Mouse (Mus musculus) mouse embryonic stem cell (cell line): ENCODE data around the gene Setd5.

ENCODE experiments used
- in situ Hi-C, 2 experiments: fragments of 300-500 bp; cut with MboI; formaldehyde crosslinking; loops; 1 replicate in 1 of 2; 3 replicates in 1 of 2; pipeline ENCODE4 v1.14.3; 2019 to 2020; ENCODE audit warnings: low sequenced_read_pairs in 2 of 2, low pct_unique_long_range_greater_than_20kb in 1 of 2, mixed read lengths in 1 of 2; ENCODE audit not compliant: unreplicated experiment in 1 of 2

The Setd5 gene

DNA sequence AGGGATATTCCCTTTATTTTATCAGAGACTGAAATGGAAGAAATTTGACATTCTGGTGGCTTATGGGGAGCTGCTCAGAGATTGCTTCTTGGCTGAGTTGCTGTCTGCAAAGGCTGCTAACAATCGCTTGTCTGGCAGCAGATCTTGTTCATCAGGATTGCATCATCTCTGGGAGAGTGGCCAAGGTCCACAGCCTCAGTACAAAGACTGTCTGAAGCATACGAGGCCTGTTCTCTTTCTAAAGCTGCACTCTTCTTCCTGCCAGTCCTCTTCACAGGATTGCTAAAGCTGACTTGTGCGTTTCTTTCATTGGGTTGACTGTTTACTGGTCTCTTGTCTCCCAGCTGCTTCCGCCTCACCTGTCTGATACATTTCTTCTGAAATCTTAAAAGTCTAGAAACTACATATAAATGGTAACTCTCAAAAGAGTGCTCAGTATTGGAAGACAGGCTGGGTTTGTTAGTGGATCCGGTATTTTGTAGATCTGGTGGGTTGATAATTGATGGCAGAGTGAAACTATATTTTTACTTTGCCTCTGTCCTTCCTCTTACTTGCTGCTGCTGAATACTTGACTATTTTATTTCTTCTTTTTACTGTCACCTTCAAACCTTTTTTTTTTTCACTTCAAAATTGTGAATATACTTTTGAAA, 22.6 kb downstream of the Setd5 start:
- in situ Hi-C loops = no loop called here

DNA sequence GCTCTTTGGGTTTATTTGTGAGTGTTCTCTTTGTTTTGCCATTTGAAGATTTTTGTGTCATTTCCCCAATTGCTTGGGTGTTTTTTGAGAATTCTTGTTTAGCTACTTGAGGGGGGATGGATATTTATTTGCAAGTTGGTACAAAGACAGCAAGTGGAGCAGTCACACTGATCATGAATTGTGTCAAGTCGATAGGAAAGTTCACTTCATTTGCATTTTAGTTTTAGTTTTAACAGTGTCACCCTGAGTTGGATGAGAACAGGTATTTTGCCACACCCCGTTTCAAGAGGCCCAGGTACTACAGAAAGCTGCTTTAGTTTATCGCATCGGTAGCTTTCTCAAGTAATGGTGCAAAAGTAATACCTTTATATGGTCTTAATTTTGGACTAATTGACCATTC, 25.4 kb downstream of the Setd5 start:
- in situ Hi-C loops = no loop called here

DNA sequence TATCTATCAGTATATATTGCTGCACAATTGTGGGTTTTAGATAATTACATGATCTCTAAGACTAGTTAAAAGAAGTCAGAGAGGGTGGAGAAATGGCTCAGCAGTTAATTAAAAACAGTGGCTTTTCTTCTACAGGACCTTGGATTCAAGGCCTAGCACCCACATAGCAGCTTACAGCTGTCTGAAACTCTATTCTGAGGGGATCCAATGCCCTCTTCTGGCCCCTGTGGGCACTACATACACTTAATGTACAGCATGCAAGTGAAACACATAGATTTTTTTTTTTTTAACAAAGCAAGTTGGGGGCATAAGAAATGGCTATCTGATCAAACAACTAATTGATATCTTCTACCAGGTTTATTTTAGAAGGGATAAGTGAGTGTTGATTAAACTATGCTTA, 26.6 kb downstream of the Setd5 start:
- in situ Hi-C loops = no loop called here

DNA sequence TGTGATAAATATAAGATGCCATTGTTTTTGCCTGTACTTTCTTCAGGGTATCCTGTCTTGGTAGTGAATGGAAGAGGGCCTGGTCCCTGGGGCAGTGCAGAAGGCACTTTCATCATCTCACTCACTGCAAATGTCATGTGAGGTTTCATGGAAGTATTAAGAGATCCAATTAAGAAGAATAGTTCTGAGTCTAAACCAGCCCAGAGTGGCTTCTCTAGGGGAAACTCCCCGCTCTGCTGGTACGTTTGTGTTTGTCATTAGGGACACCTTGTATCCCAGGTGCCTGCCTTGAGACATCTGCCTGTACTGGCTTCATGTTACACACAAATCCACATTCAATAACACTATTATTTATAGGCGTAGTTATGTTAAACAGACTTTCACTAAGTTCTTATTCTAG, 32.2 kb downstream of the Setd5 start:
- in situ Hi-C loops = no loop called here

DNA sequence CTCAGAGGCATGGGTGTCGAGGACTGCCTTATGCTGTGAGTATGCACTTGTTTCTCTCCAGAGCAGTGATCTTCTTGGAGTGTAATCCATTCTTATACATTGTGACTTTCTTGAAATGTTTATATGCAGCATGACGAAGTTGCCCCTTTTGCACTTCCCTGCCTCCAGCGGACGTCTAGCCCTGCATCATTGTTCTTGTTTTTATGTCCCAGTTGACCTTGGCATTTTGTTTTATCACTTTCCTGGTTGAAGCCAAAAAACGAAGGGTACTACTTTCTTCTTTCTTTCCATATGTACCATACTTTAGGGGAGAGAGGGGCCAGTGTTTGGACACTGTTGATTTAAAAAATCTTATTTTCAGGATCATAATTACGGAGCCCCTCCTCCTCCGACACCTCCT, 32.8 kb downstream of the Setd5 start:
- in situ Hi-C loops = loop anchor here in 1 of 2 experiments (5.0 kb wide), 1 partner anchor 37 kb away; no protein-coding TSS in a partner anchor

DNA sequence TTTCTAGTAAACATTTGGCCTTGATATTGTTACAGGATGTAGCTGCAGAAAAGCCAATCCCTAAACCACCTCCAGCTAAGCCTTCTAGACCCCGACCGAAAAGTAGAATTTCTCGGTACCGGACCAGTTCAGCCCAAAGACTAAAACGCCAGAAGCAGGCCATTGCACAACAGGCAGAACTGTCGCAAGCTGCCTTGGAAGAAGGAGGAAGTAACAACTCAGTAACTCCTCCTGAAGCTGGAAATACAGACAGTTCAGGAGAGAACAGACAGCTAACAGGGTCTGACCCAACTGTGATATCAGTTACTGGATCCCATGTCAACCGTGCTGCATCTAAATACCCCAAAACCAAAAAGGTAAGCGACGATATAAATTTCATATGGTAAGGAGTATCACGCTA, 43.6 kb downstream of the Setd5 start:
- in situ Hi-C loops = loop anchor here in 1 of 2 experiments (5.0 kb wide), 1 partner anchor 59 kb away; no protein-coding TSS in a partner anchor

DNA sequence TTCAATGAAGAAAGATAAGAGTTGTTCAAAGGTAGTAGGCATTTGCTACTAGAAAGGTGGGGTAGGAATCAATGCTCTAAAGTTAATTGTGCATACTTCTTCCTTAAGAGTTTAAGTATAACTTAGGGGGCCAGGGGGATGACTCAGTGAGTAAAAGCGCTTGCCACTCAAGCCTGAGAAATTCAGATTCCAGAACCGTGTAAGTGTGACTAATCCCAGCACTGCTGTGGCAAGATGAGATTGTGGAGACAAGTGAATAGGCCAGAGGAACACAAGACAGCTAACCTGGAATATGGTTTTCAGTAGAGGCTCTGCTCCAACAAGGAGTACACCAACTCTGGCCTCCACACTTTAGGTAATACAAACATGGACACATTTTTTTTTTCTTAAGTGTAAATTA, 56.2 kb downstream of the Setd5 start:
- in situ Hi-C loops = loop anchor here in 1 of 2 experiments (25.0 kb wide), 1 partner anchor 579 kb away; the partner anchor contains the start of gene Ghrl

DNA sequence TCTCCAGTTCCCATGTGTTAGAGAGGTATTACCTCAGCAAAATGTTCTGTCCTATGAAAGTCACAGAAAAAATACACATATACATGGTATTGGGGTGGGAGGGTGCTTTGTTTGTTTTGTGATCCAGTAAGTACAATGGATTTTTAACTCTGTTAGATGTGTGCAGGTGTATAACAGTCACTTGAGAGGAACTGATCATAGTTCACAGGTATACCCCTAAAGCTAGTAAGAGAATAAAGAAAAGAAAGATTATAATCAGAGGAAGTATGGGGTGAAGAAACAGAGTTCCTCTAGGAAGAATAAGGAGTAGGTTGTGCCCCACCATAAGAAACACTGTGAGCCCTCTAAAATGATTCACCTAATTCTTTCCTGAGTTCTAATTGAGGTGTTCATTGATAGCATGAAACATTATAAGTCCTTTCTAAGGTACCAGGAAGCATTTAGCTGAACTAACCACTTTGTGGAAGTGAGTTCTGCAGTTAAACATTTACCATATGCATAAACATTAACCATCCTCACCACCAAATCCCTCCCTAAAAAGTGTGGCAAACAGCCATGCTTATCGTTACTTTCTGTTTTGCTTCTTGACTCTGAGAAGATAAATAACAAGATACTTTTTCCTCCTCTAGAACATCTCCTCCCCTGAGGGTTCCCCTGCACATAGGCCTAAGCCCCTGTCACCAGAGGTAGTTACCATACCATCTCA, 64.4 kb downstream of the Setd5 start:
- in situ Hi-C loops = loop anchor here in 1 of 2 experiments (25.0 kb wide), 1 partner anchor 571 kb away; the partner anchor contains the start of gene Ghrl

DNA sequence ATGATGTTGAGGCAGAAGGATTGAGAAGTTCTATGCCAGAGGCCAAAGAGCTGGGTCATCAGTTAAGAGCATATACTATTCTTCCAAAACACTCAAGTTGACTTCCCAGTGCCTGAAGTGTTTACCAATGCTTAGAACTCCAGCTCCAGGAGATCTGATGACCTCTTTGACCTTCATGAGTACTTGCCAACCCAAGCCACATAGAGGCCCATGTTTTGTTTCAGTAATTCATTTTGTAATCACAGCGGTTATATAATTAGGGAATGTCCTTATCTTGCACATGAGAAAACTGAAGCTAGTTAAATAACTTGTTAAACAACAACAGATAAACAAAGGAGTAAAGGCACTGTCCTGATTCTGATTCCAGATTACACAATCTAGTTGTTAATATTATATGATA, 67.6 kb downstream of the Setd5 start:
- in situ Hi-C loops = loop anchor here in 1 of 2 experiments (5.0 to 25.0 kb wide), 2 partner anchors 32 to 568 kb away; partner anchors contain the start of gene Ghrl

DNA sequence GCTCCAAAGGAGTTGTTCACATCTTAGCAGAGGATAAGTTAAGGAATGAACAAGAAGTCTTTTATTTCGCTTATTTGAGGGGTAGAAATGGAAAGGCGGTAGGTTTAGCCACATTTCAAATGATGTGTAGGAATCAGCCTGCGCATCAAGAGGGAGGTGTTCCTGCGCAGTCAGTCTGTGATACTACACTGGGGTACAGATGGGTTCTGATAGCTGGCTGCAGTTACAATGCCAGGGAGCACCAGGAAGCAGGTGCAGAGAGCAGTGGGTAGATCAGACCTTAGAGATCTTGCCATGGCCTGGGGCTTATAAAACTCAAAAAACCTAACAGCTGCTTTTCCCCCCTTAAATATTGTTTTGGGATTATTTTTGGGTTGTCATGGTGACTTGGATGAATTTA, 68.1 kb downstream of the Setd5 start:
- in situ Hi-C loops = loop anchor here in 1 of 2 experiments (5.0 to 25.0 kb wide), 2 partner anchors 33 to 567 kb away; partner anchors contain the start of gene Ghrl

DNA sequence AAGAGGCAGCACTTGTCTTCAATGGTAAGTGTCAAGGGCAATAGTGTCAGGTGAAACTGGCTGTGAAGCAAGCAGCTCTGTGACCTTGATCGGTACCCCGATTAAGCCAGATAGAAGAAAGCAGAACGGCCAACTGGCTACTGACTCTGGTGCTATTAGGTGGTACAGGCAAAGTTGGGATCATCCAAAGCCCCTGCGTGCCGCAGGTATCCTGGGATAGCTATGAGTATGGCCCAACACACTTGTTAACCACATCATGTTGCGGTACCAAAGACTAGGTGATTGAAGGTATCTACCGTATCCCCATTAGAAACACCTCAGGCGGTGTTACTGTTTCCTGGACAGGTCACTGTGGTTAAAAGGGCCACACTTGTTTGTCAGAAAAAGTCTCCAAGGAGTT, 76.9 kb downstream of the Setd5 start:
- in situ Hi-C loops = no loop called here

DNA sequence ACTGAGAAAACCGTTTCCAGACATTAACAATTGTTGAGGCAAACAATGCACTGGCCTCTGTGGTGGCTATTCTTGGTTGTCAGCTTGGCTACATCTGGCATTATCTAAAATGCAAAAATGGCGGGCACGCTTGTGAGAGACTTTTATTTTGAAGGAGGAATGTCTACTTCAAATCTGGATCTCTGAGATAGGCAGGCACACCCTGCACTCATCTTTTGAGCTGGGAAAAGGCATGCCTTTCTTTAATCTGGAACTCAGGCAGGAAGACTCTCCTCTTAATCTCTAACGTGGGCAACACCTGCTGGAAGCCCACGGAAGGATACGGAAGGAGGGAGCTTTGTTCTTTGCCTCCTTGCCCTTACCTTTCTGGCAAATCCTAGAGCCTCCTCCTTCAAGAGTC, 77.7 kb downstream of the Setd5 start:
- in situ Hi-C loops = no loop called here

DNA sequence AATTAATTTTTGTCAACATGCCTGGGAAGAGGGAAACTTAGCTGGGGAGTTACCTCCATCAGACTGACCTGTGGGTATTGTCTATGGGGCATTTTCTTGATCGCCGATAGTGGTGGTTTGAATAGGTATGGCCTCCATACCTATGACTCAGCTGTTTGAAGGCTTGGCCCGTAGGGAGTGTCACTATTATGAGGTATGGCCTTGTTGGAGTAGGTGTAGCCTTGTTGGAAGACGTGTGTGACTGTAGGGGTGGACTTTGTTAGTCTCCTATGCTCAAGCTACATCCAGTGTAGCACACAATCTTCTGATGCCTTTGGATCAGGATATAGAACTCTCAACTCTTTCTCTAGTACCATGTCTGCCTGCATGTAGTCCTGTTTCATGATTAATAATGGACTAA, 78.9 kb downstream of the Setd5 start:
- in situ Hi-C loops = no loop called here

DNA sequence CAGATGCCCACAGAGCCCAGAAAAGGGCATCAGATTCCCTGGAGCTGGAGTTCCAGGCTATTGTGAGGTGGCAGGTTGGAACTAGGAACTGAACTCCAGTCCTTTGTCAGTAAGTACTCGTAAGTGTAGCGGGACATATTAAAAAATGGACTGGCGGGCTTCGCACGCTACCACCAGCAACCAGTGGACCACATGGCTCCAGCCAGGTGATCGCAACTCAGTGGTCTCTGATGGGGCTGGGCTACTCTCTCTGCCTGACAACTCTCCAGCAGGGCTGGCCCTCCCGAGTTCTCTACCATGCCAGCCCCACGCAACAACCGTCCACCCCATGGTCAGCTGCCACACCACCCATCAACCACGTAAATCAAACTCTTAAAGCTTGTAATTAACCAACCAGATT, 82.9 kb downstream of the Setd5 start:
- in situ Hi-C loops = no loop called here

DNA sequence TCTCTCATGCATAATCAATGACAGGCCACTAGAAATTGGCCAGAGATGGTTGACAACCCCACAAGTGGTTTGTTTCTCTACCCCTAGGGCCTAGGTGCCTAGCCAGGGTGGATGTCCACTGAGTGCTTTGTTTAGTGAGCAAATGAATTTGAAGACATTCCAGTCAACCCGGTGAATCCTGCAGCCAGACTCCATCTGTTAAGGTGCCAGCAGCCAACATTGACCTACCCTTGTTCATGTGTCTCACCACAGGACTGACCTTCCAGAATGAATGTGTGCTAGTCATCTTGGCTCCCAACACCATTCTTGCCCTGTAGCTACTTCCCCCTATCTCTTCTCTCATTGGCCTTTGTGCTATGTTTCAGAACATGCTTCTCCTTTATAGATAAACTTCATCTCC, 84.8 kb downstream of the Setd5 start:
- in situ Hi-C loops = no loop called here

DNA sequence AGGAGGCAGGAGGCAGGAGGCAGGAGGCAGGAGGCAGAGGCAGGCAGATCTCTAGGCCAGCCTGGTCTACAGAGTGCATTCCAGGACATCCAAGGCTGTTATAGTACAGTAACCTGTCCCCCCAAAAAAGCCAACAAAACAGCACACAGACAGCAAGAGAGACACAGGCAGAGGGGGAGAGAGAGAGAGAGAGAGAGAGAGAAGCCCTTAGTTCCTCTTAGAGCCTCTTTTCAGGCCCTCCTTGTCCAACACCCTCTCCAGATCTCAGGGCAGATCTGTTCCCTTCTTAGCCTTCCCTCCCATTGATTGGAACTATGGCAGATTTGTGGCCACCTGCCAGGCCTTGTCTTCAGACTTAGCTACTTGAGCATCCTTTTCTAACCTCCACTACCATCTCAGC, 86.3 kb downstream of the Setd5 start:
- in situ Hi-C loops = no loop called here

DNA sequence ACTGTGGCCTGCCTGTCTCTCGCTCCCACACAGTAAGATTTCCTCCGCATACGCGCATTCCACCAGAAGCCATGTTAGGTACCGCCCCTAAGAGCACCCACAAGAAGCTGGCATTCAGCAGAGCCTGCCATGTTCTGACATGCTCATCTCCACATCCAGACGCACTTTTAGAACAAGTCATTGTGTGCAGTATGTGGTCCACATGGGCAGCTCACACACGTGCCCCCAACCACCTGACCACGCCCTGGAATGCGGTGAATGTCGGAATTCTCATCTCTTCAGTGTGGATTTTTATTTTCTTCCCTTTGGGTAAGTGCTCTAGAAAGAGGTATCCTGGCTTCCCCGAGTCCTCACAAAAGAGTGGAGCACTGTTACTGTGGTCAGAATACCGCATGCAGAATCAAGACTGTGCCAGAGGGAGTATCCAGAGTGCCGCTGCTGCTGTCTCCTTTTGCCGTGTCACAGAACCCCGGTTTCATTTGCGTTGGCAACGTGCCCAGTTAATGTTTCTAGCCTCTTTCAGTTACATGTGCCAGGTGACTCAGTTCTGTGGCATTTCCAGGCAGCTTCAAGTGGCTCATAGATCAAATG, 89.6 kb downstream of the Setd5 start:
- in situ Hi-C loops = no loop called here

DNA sequence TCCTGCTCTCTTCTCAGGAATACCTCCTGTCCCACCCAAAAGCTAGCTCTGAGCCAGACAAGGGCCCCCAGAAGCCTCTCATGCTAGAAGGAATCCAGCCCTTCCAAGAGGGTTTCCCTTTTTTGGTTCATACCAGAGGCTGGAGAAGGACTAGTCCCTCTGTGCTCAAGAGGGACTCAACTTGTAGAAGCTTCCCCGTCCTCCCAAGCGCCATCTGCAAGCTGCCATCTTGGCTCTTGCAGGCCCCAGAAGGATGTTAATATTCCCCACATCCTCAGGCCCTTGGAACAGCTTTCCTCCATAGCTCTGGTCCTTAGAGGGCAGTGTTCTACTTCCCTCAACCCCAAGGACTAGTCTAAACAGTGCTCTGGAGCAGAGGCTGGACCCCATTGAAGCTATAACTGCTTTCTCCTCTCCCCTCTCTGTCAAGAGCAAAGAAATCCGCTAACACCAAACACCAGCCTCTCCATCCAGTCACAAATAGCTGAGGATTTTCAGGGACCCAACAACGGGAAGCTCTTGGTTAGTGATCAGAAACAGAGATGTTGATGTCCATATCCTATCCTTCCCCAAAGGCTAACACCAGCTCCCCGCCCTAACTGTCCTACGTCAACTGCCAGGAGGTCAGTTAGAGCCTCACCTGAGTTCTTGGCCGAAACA, 91.3 kb downstream of the Setd5 start:
- in situ Hi-C loops = no loop called here

DNA sequence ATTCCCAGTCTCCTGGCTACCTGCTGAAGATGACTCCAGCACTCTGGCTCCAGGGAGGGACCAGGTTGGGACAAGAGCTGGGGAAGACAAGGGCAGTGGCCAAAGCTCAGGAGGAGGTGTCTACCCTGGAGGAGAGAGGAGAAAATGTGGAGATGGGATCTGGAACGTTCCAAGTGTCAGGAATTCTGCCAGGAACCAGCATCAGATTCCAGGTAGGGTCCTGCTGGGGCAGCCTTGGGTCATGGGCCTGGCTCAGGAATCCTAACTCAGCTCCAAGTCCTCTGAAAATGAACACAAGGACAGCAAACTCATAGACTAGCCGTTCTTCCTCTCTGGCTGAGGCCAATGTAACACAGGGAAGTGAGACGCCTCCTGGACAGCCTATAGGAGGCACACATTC, 92.7 kb downstream of the Setd5 start:
- in situ Hi-C loops = no loop called here
